Mouse (Mus musculus): Measurements from ENCODE around the gene Ube2z. TPM values are rescaled to one million over a fixed set of nuclear protein-coding genes. Genes with fewer than 3 reads are reported as not detected.

Gene Ube2z
- polyA plus RNA-seq, 2 experiments: 10.7 to 15.7 TPM

- ATAC-seq (ENCODE audit: insufficient read depth) (no peak), DNase-seq (ENCODE audit: low read depth in 3 of 3, low spot score in 3 of 3) (peak in 1 of 3 experiments; percentile 13)
Measured at GRCm38 (mm10) chr11:96006367-96006851, 58.8 kb downstream of the Ube2z start.

GRCm38 (mm10) chr11:96005403-96006271 is 59.6 kb downstream of the Ube2z start, which contains the start of gene Igf2bp1:
TSS of gene Igf2bp1 (minus strand) at chr11:96005940.
- H3K4me3 ChIP-seq (ENCODE audit: insufficient read depth in 1 of 2, low read depth in 2 of 2, low read length in 2 of 2): peak within 1 kb of the TSS; percentile 87 to 89
- DNase-seq (ENCODE audit: low read depth in 3 of 3, low spot score in 3 of 3) (peak in 1 of 3 experiments; percentile 39), ATAC-seq (ENCODE audit: insufficient read depth) (peak; percentile 69)
- TF ChIP-seq CTCF (IDR thresholded peaks at IDR 0.05; ENCODE audit: low read depth) (no peak), EP300 (IDR thresholded peaks at IDR 0.05; ENCODE audit: low read depth) (no peak)
- under 1% methylated on average over 68 of the region's 74 CpGs for WGBS (ENCODE audit: insufficient replicate concordance)
- H3K27me3 ChIP-seq (ENCODE audit: control insufficient read depth, insufficient read depth, low read length): peaks cover 17% of the 10 kb centered on the region
- H3K9ac ChIP-seq (replicated peaks): peak within 1 kb of the TSS; percentile 79
- peak within 1 kb of the TSS; percentile 47 for H3K27ac ChIP-seq
- peaks cover 11 to 14% of the 10 kb centered on the region in 2 experiments; a peak in 3 of 4 replicates for H3K4me1 ChIP-seq (replicated peaks; ENCODE audit: control insufficient read depth in 2 of 2, insufficient read depth in 2 of 2, low read length in 1 of 2)
- no peaks in the 10 kb centered on the region for H3K36me3 ChIP-seq (replicated peaks; ENCODE audit: control insufficient read depth, insufficient read depth, low read depth)
- H3K9me3 ChIP-seq (ENCODE audit: control insufficient read depth, low read length): no peaks in the 10 kb centered on the region
- peak within 1 kb of the TSS; percentile 97 for H3K4me2 ChIP-seq (ENCODE audit: low read depth)

More at GRCm38 (mm10) chr11:96006367-96006851, 58.8 kb downstream of the Ube2z start:
- Histone ChIP-seq H3K9me3 (ENCODE audit: control insufficient read depth, low read length) (no peaks in the 10 kb centered on the region), H3K27ac (no peak overlapping the region), H3K4me1 (replicated peaks; ENCODE audit: control insufficient read depth in 2 of 2, insufficient read depth in 2 of 2, low read length in 1 of 2) (peaks cover 11 to 15% of the 10 kb centered on the region in 2 experiments; a peak in 3 of 4 replicates), H3K36me3 (replicated peaks; ENCODE audit: control insufficient read depth, insufficient read depth, low read depth) (no peaks in the 10 kb centered on the region), H3K4me2 (ENCODE audit: low read depth) (peak overlapping the region; percentile 97), H3K9ac (replicated peaks) (peak overlapping the region; percentile 79), H3K4me3 (ENCODE audit: insufficient read depth in 1 of 2, low read depth in 2 of 2, low read length in 2 of 2) (peak overlapping the region; percentile 67 to 89), H3K27me3 (ENCODE audit: control insufficient read depth, insufficient read depth, low read length) (peaks cover 17% of the 10 kb centered on the region)
- under 1% methylated on average over 33 of the region's 33 CpGs for WGBS (ENCODE audit: insufficient replicate concordance)
- TF ChIP-seq CTCF (IDR thresholded peaks at IDR 0.05; ENCODE audit: low read depth) (no peak), EP300 (IDR thresholded peaks at IDR 0.05; ENCODE audit: low read depth) (no peak)

- Histone ChIP-seq H3K27ac (peak overlapping the region; percentile 47), H3K4me3 (ENCODE audit: insufficient read depth in 1 of 2, low read depth in 2 of 2, low read length in 2 of 2) (peak overlapping the region; percentile 87 to 89), H3K9ac (replicated peaks) (peak overlapping the region; percentile 79), H3K4me1 (replicated peaks; ENCODE audit: control insufficient read depth in 2 of 2, insufficient read depth in 2 of 2, low read length in 1 of 2) (peaks cover 11 to 15% of the 10 kb centered on the region in 2 experiments; a peak in 3 of 4 replicates), H3K27me3 (ENCODE audit: control insufficient read depth, insufficient read depth, low read length) (peaks cover 17% of the 10 kb centered on the region), H3K4me2 (ENCODE audit: low read depth) (peak overlapping the region; percentile 97), H3K36me3 (replicated peaks; ENCODE audit: control insufficient read depth, insufficient read depth, low read depth) (no peaks in the 10 kb centered on the region), H3K9me3 (ENCODE audit: control insufficient read depth, low read length) (no peaks in the 10 kb centered on the region)
- WGBS (ENCODE audit: insufficient replicate concordance): under 1% methylated on average over 57 of the region's 57 CpGs
- ATAC-seq (ENCODE audit: insufficient read depth) (peak; percentile 54), DNase-seq (ENCODE audit: low read depth in 3 of 3, low spot score in 3 of 3) (peak in 1 of 3 experiments; percentile 29)
- no peak for TF ChIP-seq EP300 (IDR thresholded peaks at IDR 0.05; ENCODE audit: low read depth)
- no peak for TF ChIP-seq CTCF (IDR thresholded peaks at IDR 0.05; ENCODE audit: low read depth)
Measured at GRCm38 (mm10) chr11:96004793-96005402, 60.3 kb downstream of the Ube2z start.

- 1% methylated on average over 31 of the region's 32 CpGs for WGBS (ENCODE audit: insufficient replicate concordance)
- H3K27ac ChIP-seq: peak overlapping the region; percentile 47
- peak overlapping the region; percentile 79 for H3K9ac ChIP-seq (replicated peaks)
- TF ChIP-seq EP300 (IDR thresholded peaks at IDR 0.05; ENCODE audit: low read depth) (no peak), CTCF (IDR thresholded peaks at IDR 0.05; ENCODE audit: low read depth) (no peak)
- peak overlapping the region; percentile 87 to 89 for H3K4me3 ChIP-seq (ENCODE audit: insufficient read depth in 1 of 2, low read depth in 2 of 2, low read length in 2 of 2)
- peak in 1 of 3 experiments; percentile 9 for DNase-seq (ENCODE audit: low read depth in 3 of 3, low spot score in 3 of 3)
- H3K36me3 ChIP-seq (replicated peaks; ENCODE audit: control insufficient read depth, insufficient read depth, low read depth): no peaks in the 10 kb centered on the region
- peaks cover 11 to 16% of the 10 kb centered on the region in 2 experiments; a peak in 3 of 4 replicates for H3K4me1 ChIP-seq (replicated peaks; ENCODE audit: control insufficient read depth in 2 of 2, insufficient read depth in 2 of 2, low read length in 1 of 2)
- H3K9me3 ChIP-seq (ENCODE audit: control insufficient read depth, low read length): no peaks in the 10 kb centered on the region
- ATAC-seq (ENCODE audit: insufficient read depth): no peak
- peaks cover 17% of the 10 kb centered on the region for H3K27me3 ChIP-seq (ENCODE audit: control insufficient read depth, insufficient read depth, low read length)
- peak overlapping the region; percentile 97 for H3K4me2 ChIP-seq (ENCODE audit: low read depth)
Measured at GRCm38 (mm10) chr11:96003969-96004792, 61.0 kb downstream of the Ube2z start.

Data from liver, embryonic 14.5 days (tissue).